Mouse (Mus musculus) embryo, embryonic 10.5 days (tissue): Measurements from ENCODE around the gene Rhov.

Source experiments
- DNase-seq: peaks from one replicate; pipeline ENCODE4 v3.0.0-alpha.2; 2015; ENCODE audit warnings: low spot score

The Rhov gene

GRCm38 (mm10) chr2:119270643-119271331 lies at the start of gene Rhov:
Gene Rhov (minus strand): TSS chr2:119271272.
- DNase-seq: peak; percentile 81

DNA sequence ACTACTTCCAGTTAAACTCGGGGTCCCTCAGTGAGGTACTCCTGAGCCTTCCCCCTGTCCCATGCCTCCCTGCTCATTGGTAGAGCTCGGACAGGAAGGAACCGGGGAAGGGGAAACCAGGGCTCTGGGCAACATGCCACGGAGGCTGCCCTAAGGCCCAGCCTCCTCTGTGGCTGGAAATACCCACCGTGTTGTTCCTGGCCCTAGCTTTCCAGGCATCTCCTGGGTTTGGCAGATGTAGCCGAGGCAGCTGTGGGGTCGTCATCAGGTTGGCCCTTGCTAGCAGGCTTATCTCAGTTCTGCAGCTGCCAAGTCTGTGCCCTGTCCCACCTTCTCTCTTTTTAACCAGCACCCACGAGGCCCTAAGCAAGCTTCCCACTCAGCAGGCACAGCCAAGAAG lies 49.5 kb upstream of the Rhov start:
- DNase-seq: no peak

- no peak for DNase-seq
Observed at GRCm38 (mm10) chr2:119318043-119318710, 47.1 kb upstream of the Rhov start.

GRCm38 (mm10) chr2:119314742-119315310 lies 43.8 kb upstream of the Rhov start:
- DNase-seq: no peak

GRCm38 (mm10) chr2:119313780-119314479 lies 42.9 kb upstream of the Rhov start:
- DNase-seq: no peak

DNA sequence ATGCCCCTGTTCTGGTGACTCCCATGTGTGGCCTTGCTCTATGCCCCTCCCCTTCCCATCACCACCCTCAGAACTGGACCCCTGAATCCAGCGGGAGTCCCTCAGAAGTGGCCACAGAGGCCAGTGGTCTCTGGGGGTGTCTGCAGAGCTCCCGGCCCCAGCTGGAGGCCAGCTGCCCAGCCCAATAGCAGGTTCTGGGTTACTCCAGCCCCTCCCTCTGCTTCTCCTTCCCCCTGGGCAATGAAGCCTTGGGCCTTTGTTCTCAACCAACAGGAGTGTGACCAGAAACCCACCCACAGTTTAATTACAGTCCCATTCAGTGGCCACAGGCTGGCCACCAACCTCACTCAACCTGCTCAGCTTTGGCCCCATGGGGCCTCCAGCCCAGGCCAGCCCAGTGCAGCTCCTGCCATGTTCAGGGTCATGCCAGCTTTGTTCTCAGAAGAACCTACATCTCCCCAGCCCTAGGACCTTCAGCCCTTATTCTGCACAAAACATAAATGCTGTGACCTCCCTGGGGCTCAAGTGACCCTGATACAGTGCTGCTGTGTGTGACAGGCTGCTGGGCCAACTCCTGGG lies 41.4 kb upstream of the Rhov start:
- no peak for DNase-seq

DNA sequence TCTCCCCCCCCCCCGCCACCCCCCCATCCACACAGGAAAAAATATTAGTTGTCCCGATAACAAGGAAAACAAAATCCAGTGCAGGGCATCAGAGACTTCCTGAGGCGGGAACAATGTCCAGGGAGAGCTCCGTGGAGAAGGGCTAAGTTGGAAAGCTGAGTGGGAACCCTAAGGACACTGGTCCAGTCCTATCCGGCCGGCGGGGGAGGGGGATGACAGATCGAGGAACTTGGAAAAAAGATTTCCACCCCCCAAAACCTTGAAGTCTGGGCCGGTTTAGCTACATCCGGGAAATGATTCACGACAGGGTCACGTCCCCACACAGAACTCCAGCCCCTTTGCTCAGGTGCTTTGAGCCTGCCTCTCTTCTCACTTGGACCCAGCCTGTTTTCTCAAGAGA lies 40.5 kb upstream of the Rhov start:
- no peak for DNase-seq

DNA sequence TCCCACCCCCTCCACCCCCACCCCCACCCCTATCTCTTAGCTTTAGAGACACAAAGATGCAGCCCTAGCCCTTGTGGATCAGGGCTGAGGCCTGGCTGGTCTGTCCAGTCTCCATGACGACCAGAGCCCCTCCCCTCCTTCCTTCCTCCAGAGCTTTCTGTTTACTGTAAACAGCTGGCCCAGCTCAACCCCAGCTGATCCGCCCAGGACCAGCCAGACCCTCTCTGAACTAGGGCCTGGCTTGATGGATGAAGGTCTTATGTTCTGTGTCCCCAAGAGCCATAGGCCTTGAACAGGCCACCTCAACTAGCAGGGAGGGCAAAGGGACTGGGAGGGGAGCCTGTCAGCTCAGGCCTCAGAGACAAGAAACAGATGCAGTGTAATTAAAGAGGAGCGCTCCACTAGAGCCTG lies 33.7 kb upstream of the Rhov start:
- DNase-seq: peak; percentile 65

GRCm38 (mm10) chr2:119304391-119304790 lies 33.3 kb upstream of the Rhov start:
- DNase-seq: no peak

DNA sequence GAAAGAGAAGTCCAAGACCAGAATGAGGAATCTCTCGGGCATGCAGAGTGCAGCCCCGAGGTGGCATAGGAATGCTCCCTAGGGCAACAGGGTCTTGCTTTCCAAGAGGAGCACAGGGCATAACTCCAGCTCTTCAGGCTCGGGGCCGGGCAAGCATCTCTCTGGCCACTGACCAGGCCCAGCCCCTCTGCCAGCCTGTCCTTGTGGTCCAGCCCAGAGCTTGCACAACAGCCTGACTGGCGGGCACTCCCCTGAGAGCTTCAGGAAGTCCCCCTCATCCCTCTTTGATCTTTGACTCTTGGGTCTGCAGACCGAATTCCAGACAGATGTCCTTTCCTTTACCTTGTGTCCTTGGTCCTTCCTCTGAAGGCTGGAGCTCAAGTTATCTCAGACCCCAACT lies 31.8 kb upstream of the Rhov start:
- DNase-seq: no peak

DNA sequence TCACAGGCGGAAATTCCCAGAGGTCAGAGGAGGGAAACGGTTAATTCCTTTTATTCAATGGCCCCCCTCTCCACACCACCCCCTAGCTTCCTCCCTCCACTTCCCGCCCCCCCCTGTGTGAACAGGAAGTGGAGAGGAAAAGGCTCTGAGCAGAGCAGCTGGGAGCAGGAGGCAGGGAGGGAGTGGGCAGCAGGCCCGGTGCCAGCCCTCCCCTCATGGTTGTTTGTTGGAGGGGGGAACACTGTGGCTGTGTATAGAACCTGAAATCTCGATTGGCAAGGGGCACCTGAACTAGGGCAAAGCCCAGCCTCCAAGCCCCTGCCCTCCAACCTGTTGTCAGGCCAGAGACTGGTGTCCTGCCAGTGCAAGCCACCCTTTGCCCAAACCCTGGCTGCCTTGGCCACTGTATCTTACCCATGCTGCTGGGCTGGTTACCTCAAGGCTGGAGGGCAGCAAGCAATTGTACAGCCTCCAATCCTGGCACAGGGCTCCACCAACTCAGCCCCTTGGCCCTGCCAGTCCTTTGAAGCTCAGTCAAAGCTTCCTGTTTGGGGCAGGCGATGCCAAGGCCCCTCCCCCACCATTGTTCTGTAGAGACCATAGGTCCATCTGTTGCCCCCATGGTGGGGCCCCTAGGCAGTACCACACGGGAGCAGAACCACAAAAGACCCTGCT lies 29.9 kb upstream of the Rhov start:
- DNase-seq: no peak

DNA sequence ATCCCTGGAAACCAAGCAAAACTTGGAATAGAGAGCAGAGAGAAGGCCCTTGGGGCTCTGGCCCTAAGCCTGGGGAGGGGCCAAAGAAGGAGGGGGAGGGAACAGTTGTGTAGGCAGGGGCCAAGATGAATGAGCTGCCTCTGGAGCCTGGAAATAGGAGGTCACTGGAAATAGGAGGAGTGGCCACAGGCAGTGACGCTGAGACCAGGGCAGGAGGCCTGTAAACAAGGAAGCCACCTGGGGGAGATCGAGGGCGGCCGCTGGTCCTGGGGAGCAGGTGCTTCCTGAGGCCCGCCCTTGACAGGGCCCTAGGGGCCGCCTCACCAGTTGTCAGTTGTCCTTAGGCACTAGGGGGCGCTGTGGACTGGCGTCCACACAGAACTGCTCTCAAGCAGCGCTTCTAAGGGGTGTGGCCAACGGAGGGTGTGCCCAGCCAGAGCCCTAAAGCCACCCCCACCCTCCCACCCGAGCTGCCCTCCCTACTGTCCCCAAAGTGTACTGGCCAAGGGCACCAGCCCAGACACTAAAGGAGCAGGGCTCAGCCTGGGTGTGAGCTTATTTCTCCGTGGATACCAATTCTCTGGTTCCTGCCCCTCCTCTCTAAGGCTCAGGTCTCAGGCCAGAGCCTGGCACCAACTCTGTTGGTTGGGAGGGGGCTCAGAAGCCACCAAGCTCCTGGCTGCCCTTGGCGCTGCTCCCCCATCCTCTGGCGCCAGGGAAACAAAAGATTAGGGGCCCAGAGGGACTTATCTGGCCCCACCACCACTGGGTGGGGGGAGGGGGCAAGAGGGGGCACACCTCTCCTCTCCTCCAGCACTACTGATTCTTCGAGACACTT lies 29.1 kb upstream of the Rhov start:
- DNase-seq: peak; percentile 92

- no peak for DNase-seq
Observed at GRCm38 (mm10) chr2:119298839-119299238, 27.8 kb upstream of the Rhov start.

DNA sequence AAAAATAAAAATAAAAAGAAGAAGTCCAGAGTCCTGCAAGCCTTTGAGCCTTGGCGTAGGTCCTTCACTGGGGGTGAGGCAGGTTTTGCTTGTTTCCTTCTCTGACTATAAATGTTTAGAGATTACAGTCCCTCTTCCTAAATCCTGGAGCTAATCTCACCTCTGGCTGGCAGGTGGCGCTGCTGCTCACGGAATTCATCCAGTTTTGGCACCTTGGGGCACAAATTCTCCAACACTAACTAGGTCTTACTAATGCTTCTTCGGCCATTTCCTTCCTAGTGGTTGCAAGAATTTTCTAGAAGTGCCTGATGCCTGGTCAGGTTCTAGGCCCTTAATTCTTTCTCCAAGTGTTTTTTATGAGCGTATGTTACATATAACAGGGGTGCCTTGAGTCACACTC lies 27.3 kb upstream of the Rhov start:
- DNase-seq: peak; percentile 74

DNA sequence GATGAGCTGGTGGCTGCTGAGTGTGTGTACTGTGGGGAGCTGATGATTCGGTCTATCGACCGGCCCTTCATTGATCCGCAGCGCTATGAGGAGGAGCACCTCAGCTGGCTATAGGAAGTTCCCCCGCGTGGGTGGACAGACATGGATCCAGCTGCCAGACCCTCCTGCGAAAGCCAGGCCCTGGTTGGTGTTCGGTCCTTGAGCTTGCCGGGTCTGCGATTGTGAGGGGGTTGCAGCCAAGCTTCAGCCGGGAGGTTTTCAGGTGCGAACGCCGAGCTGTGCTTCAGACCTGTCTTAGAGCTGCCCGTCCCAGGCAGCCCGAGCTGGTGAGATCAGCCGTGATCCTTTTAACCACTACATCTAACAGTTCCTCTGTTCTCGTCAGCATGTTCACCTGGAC lies 26.4 kb upstream of the Rhov start:
- DNase-seq: no peak

GRCm38 (mm10) chr2:119296756-119297155 lies 25.7 kb upstream of the Rhov start:
- no peak for DNase-seq

GRCm38 (mm10) chr2:119294411-119294810 lies 23.3 kb upstream of the Rhov start:
- no peak for DNase-seq

DNA sequence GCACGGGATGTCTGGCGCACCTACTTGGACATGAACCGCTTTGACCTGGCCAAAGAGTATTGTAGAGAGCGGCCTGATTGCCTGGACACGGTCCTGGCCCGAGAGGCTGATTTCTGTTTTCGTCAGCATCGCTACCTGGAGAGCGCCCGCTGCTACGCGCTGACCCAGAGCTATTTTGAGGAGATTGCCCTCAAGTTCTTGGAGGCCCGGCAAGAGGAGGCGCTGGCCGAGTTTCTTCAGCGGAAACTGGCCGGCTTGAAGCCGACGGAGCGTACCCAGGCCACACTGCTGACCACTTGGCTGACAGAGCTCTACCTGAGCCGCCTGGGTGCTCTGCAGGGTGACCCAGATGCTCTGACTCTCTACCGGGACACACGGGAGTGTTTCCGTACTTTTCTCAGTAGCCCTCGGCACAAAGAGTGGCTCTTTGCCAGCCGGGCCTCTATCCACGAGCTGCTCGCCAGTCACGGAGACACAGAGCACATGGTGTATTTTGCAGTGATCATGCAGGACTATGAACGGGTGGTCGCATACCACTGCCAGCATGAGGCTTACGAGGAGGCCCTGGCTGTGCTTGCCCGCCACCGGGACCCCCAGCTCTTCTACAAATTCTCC lies 22.8 kb upstream of the Rhov start:
- no peak for DNase-seq

- DNase-seq: no peak
Observed at GRCm38 (mm10) chr2:119293311-119293710, 22.2 kb upstream of the Rhov start.

DNA sequence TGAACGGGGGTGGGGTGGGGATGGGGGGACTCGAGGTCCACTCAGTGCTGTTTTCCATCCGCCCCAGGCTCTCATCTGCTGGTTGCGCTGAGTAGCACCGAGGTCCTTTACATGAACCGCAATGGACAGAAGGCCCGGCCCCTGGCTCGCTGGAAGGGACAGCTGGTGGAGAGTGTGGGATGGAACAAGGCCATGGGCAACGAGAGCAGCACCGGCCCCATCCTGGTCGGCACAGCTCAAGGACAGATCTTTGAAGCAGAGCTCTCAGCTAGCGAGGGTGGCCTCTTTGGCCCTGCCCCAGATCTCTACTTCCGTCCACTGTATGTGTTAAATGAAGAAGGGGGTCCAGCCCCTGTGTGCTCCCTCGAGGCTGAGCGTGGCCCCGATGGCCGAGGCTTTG lies 21.8 kb upstream of the Rhov start:
- DNase-seq: no peak

DNA sequence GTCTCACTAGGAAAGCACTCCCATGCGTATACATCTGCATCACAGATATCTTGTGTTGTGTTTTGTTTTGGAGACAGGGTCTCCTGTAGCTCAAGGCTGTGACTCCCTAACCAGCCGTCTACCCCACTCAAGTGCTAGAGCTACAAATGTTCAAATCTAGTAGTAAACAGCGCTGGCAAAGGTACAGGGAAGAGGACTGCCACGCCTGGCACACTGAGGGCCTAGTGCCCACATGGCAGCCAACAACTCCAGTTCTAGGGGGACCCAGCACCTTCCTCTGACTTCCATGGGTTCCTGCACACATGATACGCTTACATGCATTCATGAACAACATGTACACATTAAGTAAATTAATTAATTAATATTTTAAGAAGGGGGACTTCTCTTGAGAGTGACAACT lies 21.2 kb upstream of the Rhov start:
- DNase-seq: no peak
